Mouse (Mus musculus): ENCODE measurements at regions not wholly inside any gene's neighbourhood (a gene's known extent, or its start where the extent isn't known, plus 50 kb on each side); places are given as distances from the start of the nearest gene placed in this dataset.

DNA sequence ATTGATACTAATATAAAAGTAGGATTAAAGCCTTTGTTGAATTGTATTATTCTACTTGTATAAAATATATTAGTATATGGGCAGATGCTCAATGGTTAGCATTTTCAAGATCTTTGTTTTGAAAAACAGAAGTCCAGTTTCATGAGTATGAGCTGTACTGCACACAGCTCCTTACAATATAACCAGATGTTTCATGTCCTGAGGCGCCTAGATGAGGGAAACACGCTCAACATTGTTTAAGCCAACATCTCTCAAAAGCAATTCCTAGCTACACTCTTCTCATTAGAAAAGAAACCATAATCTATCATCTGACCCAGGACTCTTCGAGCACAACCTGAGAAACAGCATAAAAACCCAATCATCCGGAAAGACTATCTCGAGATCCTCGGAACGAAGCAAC, 202.2 kb downstream of the Col12a1 start:
- TF ChIP-seq POLR2A (IDR thresholded peaks at IDR 0.05; ENCODE audit: insufficient read depth, low read depth, low read length) (no peak), CTCF (IDR thresholded peaks at IDR 0.05) (no peak), EP300 (IDR thresholded peaks at IDR 0.05; ENCODE audit: insufficient read depth, low read depth, low read length) (no peak)

All from heart, adult 2 months (tissue).